Mouse (Mus musculus): ENCODE measurements at regions not wholly inside any gene's neighbourhood (a gene's known extent, or its start where the extent isn't known, plus 50 kb on each side); places are given as distances from the start of the nearest gene placed in this dataset.

- Histone ChIP-seq H3K4me3 (no peak overlapping the region), H3K9me3 (no peaks in the 10 kb centered on the region), H3K27me3 (ENCODE audit: poor library complexity, severe bottlenecking) (no peaks in the 10 kb centered on the region), H3K27ac (no peak overlapping the region), H3K4me1 (no peaks in the 10 kb centered on the region), H3K36me3 (replicated peaks) (no peaks in the 10 kb centered on the region)
- WGBS = 91% methylated on average over 4 of the region's 4 CpGs
- no peak for DNase-seq (ENCODE audit: extremely low spot score, low spot score)
These were observed 543.3 kb downstream of the Grin2a start for GRCm38 (mm10) chr16:9452058-9452457.

- no peaks in the 10 kb centered on the region for H3K4me1 ChIP-seq
- H3K36me3 ChIP-seq (replicated peaks) = no peaks in the 10 kb centered on the region
- H3K27ac ChIP-seq = no peak overlapping the region
- no peaks in the 10 kb centered on the region for H3K9me3 ChIP-seq
- DNase-seq (ENCODE audit: extremely low spot score, low spot score) = no peak
- H3K4me3 ChIP-seq = no peak overlapping the region
- WGBS = 82% methylated on average over 6 of the region's 6 CpGs
- no peaks in the 10 kb centered on the region for H3K27me3 ChIP-seq (ENCODE audit: poor library complexity, severe bottlenecking)
These were observed 537.8 kb downstream of the Grin2a start for GRCm38 (mm10) chr16:9457574-9457973.

- Histone ChIP-seq H3K36me3 (replicated peaks) (no peaks in the 10 kb centered on the region), H3K4me1 (no peaks in the 10 kb centered on the region), H3K4me3 (no peak overlapping the region), H3K27me3 (ENCODE audit: poor library complexity, severe bottlenecking) (no peaks in the 10 kb centered on the region), H3K27ac (no peak overlapping the region), H3K9me3 (no peaks in the 10 kb centered on the region)
- no peak for DNase-seq (ENCODE audit: extremely low spot score, low spot score)
- WGBS = 94% methylated on average over 3 of the region's 3 CpGs
These were observed 532.9 kb downstream of the Grin2a start for GRCm38 (mm10) chr16:9462497-9462896.

GRCm38 (mm10) chr16:9469394-9469793 is 526.0 kb downstream of the Grin2a start:
- Histone ChIP-seq H3K27me3 (ENCODE audit: poor library complexity, severe bottlenecking) (no peaks in the 10 kb centered on the region), H3K9me3 (no peaks in the 10 kb centered on the region), H3K27ac (no peak overlapping the region), H3K4me1 (no peaks in the 10 kb centered on the region), H3K4me3 (no peak overlapping the region), H3K36me3 (replicated peaks) (no peaks in the 10 kb centered on the region)
- DNase-seq (ENCODE audit: extremely low spot score, low spot score) = no peak
- 75% methylated on average over 4 of the region's 4 CpGs for WGBS

- Histone ChIP-seq H3K27me3 (ENCODE audit: poor library complexity, severe bottlenecking) (no peaks in the 10 kb centered on the region), H3K27ac (no peak overlapping the region), H3K4me1 (no peaks in the 10 kb centered on the region), H3K9me3 (no peaks in the 10 kb centered on the region), H3K4me3 (no peak overlapping the region), H3K36me3 (replicated peaks) (no peaks in the 10 kb centered on the region)
- WGBS = 92% methylated on average over 1 of the region's 1 CpGs
- DNase-seq (ENCODE audit: extremely low spot score, low spot score) = no peak
These were observed 510.1 kb downstream of the Grin2a start for GRCm38 (mm10) chr16:9485291-9485690.

GRCm38 (mm10) chr16:9498301-9498700 is 497.1 kb downstream of the Grin2a start:
- H3K27me3 ChIP-seq (ENCODE audit: poor library complexity, severe bottlenecking) = no peaks in the 10 kb centered on the region
- no peak overlapping the region for H3K27ac ChIP-seq
- no peaks in the 10 kb centered on the region for H3K4me1 ChIP-seq
- no peak for DNase-seq (ENCODE audit: extremely low spot score, low spot score)
- no peaks in the 10 kb centered on the region for H3K36me3 ChIP-seq (replicated peaks)
- 80% methylated on average over 2 of the region's 2 CpGs for WGBS
- no peaks in the 10 kb centered on the region for H3K9me3 ChIP-seq
- H3K4me3 ChIP-seq = no peak overlapping the region

GRCm38 (mm10) chr16:9501713-9502112 is 493.6 kb downstream of the Grin2a start:
- H3K4me3 ChIP-seq = no peak overlapping the region
- no peaks in the 10 kb centered on the region for H3K27me3 ChIP-seq (ENCODE audit: poor library complexity, severe bottlenecking)
- no peaks in the 10 kb centered on the region for H3K9me3 ChIP-seq
- no peak for DNase-seq (ENCODE audit: extremely low spot score, low spot score)
- H3K27ac ChIP-seq = no peak overlapping the region
- H3K4me1 ChIP-seq = no peaks in the 10 kb centered on the region
- no peaks in the 10 kb centered on the region for H3K36me3 ChIP-seq (replicated peaks)
- 92% methylated on average over 4 of the region's 4 CpGs for WGBS

- no peaks in the 10 kb centered on the region for H3K27me3 ChIP-seq (ENCODE audit: poor library complexity, severe bottlenecking)
- no peak for DNase-seq (ENCODE audit: extremely low spot score, low spot score)
- no peaks in the 10 kb centered on the region for H3K36me3 ChIP-seq (replicated peaks)
- H3K4me1 ChIP-seq = no peaks in the 10 kb centered on the region
- no peak overlapping the region for H3K27ac ChIP-seq
- H3K9me3 ChIP-seq = no peaks in the 10 kb centered on the region
- H3K4me3 ChIP-seq = no peak overlapping the region
- WGBS = 89% methylated on average over 1 of the region's 1 CpGs
These were observed 485.7 kb downstream of the Grin2a start for GRCm38 (mm10) chr16:9509666-9510065.

GRCm38 (mm10) chr16:9514538-9514937 is 480.8 kb downstream of the Grin2a start:
- no peaks in the 10 kb centered on the region for H3K36me3 ChIP-seq (replicated peaks)
- H3K4me3 ChIP-seq = no peak overlapping the region
- 50% methylated on average over 4 of the region's 4 CpGs for WGBS
- H3K9me3 ChIP-seq = 0 out of 2 replicates have a peak, but pooled peaks cover 3% of the 10 kb centered on the region
- no peak overlapping the region for H3K27ac ChIP-seq
- no peak for DNase-seq (ENCODE audit: extremely low spot score, low spot score)
- H3K27me3 ChIP-seq (ENCODE audit: poor library complexity, severe bottlenecking) = no peaks in the 10 kb centered on the region
- H3K4me1 ChIP-seq = no peaks in the 10 kb centered on the region
